In genomic region chr9:54671962-54672361, GRCm38 (mm10) we compare ENCODE assay signal across 25 mouse cellular contexts.
"Had no signal": no experiment of that assay in that cellular context is flagged by ENCODE, and none has a peak within 500 bp of the region (broad histone marks: within the 10 kb centered on the region; RNA-seq: fewer than 3 reads in every experiment).

No protein-coding gene starts in this region.

- H3K4me1 ChIP-seq: limb, embryonic 12.5 days; limb, embryonic 15.5 days; neural tube, embryonic 12.5 days had no signal

- DNase-seq: kidney, adult 2 months; kidney, postnatal 10 days; kidney, postnatal 36 days; layer of hippocampus, postnatal 36 days; left cerebral cortex, postnatal 4 days; liver, postnatal 0 days; lung, embryonic 14.5 days; lung, postnatal 10 days; midbrain, embryonic 14.5 days; right cerebral cortex, adult 18-20 months; right cerebral cortex, postnatal 14 days; right cerebral cortex, postnatal 4 days; thymus, adult 2 months; thymus, postnatal 14 days; thymus, postnatal 4 days had no signal

- H3K4me2 ChIP-seq: kidney, embryonic 15.5 days; limb, embryonic 12.5 days; limb, embryonic 15.5 days; liver, embryonic 11.5 days; lung, embryonic 14.5 days; neural tube, embryonic 12.5 days; neural tube, embryonic 15.5 days had no signal

- H3K27me3 ChIP-seq: limb, embryonic 12.5 days; limb, embryonic 15.5 days; neural tube, embryonic 12.5 days; neural tube, embryonic 15.5 days had no signal

- H3K9me3 ChIP-seq: kidney, embryonic 15.5 days; limb, embryonic 12.5 days; limb, embryonic 15.5 days; megakaryocyte, embryonic 14.5 days; midbrain, embryonic 10.5 days; neural tube, embryonic 12.5 days; neural tube, embryonic 15.5 days had no signal

- H3K4me3 ChIP-seq: kidney, embryonic 15.5 days; limb, embryonic 12.5 days; limb, embryonic 15.5 days; megakaryocyte, embryonic 14.5 days; midbrain, embryonic 10.5 days; neural tube, embryonic 12.5 days; neural tube, embryonic 15.5 days had no signal

- H3K9ac ChIP-seq: kidney, embryonic 15.5 days; limb, embryonic 12.5 days; limb, embryonic 15.5 days; liver, embryonic 14.5 days; liver, postnatal 0 days; lung, embryonic 14.5 days; neural tube, embryonic 12.5 days; neural tube, embryonic 15.5 days had no signal

- ATAC-seq: liver, postnatal 0 days had no signal

- H3K36me3 ChIP-seq: kidney, embryonic 15.5 days; limb, embryonic 12.5 days; limb, embryonic 15.5 days; midbrain, embryonic 10.5 days; neural tube, embryonic 12.5 days; neural tube, embryonic 15.5 days had no signal

- H3K27ac ChIP-seq: kidney, embryonic 15.5 days; limb, embryonic 12.5 days; limb, embryonic 15.5 days; liver, embryonic 14.5 days; midbrain, embryonic 10.5 days; neural tube, embryonic 12.5 days; neural tube, embryonic 15.5 days; stomach, postnatal 0 days had no signal
